15 mouse cellular contexts compared by ENCODE assay signal in the genomic region with DNA sequence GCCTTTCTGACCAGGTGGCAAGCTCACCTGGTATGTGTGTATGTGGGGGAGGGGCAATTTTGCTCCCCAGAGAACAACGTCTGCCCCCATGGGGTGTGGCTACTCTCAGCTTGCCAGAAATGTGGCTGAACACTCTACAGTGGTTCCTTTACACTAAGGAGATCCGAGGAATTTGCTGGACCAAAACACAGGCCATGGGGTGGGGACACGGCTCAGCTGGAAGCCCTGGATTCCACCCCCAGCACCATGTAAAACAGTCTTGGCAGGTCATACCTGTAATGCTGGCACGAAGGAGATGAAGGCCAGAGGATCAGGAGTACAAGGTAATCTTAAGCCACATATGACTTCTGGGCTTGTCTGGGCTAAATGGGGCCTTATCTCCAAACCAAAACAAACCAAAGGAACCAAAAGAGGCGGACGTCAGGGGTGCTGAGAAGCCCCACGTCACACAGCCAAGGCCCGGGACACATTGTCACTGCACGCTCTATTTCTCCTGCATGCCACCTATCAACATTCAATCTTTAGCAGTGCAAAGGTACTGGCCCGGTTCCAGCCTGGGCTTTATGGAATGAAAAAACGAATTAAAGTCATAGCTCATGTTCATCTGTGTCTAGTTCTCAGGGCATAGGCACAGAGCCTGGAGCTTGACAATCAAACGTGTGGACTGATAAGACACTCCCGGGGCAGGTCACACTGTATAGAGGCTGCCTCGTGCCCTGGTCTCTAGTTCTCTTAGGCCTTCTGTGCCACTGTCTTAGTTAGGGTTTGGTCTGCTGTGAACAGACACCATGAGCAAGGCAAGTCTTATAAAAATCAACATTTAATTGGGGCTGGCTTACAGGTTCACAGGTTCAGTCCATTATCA. TPM values are rescaled to one million over a fixed set of nuclear protein-coding genes. Genes with fewer than 3 reads are reported as not detected.
DNase-seq lines count a peak whose midpoint lies in the region; ATAC-seq lines count a peak whose summit lies in the region.
"Had no signal": no experiment of that assay in that cellular context is flagged by ENCODE, and none has a peak within 500 bp of the region (broad histone marks: within the 10 kb centered on the region; RNA-seq: fewer than 3 reads in every experiment).

No protein-coding gene starts in this region.

- H3K27ac ChIP-seq in intestine, embryonic 16.5 days (ENCODE audit: low read length): no peak overlapping the region
- no peak overlapping the region for H3K27ac ChIP-seq in intestine, embryonic 15.5 days
- H3K27ac ChIP-seq: embryonic facial prominence, embryonic 15.5 days; hindbrain, postnatal 0 days; layer of hippocampus, adult 2 months; limb, embryonic 15.5 days; midbrain, embryonic 10.5 days had no signal

- no peak overlapping the region for H3K4me2 ChIP-seq in intestine, embryonic 16.5 days (ENCODE audit: low read depth, low read length)
- H3K4me2 ChIP-seq in intestine, embryonic 15.5 days (replicated peaks): no peak overlapping the region
- H3K4me2 ChIP-seq: embryonic facial prominence, embryonic 15.5 days; heart, embryonic 12.5 days; limb, embryonic 15.5 days had no signal

- peaks cover 19% of the 10 kb centered on the region for H3K4me1 ChIP-seq in intestine, embryonic 16.5 days (ENCODE audit: control insufficient read depth, insufficient read depth, low read length)
- peaks cover 9% of the 10 kb centered on the region; the same call in 1 of the 2 replicates for H3K4me1 ChIP-seq in intestine, embryonic 15.5 days (replicated peaks)
- H3K4me1 ChIP-seq: embryonic facial prominence, embryonic 15.5 days; heart, embryonic 12.5 days; limb, embryonic 15.5 days; midbrain, embryonic 10.5 days had no signal

- H3K9ac ChIP-seq in intestine, embryonic 16.5 days (ENCODE audit: low read depth, low read length): no peak overlapping the region
- no peak overlapping the region for H3K9ac ChIP-seq in intestine, embryonic 15.5 days
- H3K9ac ChIP-seq: embryonic facial prominence, embryonic 15.5 days; heart, embryonic 12.5 days; limb, embryonic 15.5 days had no signal

- 63% methylated on average over 14 of the region's 14 CpGs for WGBS in intestine, embryonic 16.5 days
- 70% methylated on average over 14 of the region's 14 CpGs for WGBS in intestine, embryonic 15.5 days

- peak; percentile 44; the same call in 1 of the 2 replicates for ATAC-seq in intestine, embryonic 16.5 days
- ATAC-seq in intestine, embryonic 15.5 days: no peak
- ATAC-seq: hindbrain, postnatal 0 days had no signal

- DNase-seq in kidney, adult 8-10 months: peak; percentile 74 to 81
- DNase-seq in kidney, postnatal 36 days: peak; percentile 84 to 85
- DNase-seq in urinary bladder, adult 2 months (ENCODE audit: low spot score): peak; percentile 53
- no peak for DNase-seq in gastrocnemius, adult 18-20 months (ENCODE audit: low spot score)
- DNase-seq in ovary, postnatal 10 days (ENCODE audit: low spot score): no peak
- no peak for DNase-seq in thymus, postnatal 14 days
- DNase-seq: heart, postnatal 36 days had no signal

- no peaks in the 10 kb centered on the region for H3K9me3 ChIP-seq in intestine, embryonic 16.5 days (ENCODE audit: control insufficient read depth, low read length)
- H3K9me3 ChIP-seq in intestine, embryonic 15.5 days: no peaks in the 10 kb centered on the region
- H3K9me3 ChIP-seq: embryonic facial prominence, embryonic 15.5 days; heart, embryonic 12.5 days; limb, embryonic 15.5 days; midbrain, embryonic 10.5 days had no signal

- H3K27me3 ChIP-seq in intestine, embryonic 16.5 days (replicated peaks; ENCODE audit: control insufficient read depth, insufficient read depth, low read length): no peaks in the 10 kb centered on the region
- H3K27me3 ChIP-seq in intestine, embryonic 15.5 days (replicated peaks): no peaks in the 10 kb centered on the region
- H3K27me3 ChIP-seq: embryonic facial prominence, embryonic 15.5 days; heart, embryonic 12.5 days; limb, embryonic 15.5 days had no signal

- H3K36me3 ChIP-seq in intestine, embryonic 16.5 days (ENCODE audit: control insufficient read depth, insufficient read depth, low read length): no peaks in the 10 kb centered on the region
- no peaks in the 10 kb centered on the region for H3K36me3 ChIP-seq in intestine, embryonic 15.5 days
- H3K36me3 ChIP-seq: embryonic facial prominence, embryonic 15.5 days; heart, embryonic 12.5 days; limb, embryonic 15.5 days; midbrain, embryonic 10.5 days had no signal

- no peak overlapping the region for H3K4me3 ChIP-seq in intestine, embryonic 16.5 days (ENCODE audit: low read length)
- no peak overlapping the region for H3K4me3 ChIP-seq in intestine, embryonic 15.5 days (replicated peaks)
- H3K4me3 ChIP-seq: embryonic facial prominence, embryonic 15.5 days; heart, embryonic 12.5 days; layer of hippocampus, adult 2 months; limb, embryonic 15.5 days; midbrain, embryonic 10.5 days had no signal

RNA-seq across cellular contexts. Expression of a gene that starts 8.2 kb away (rescaled TPM):
- polyA plus RNA-seq in intestine, embryonic 16.5 days (2015; fragmentation: Nextera tagmentation; extraction: Ambion mirVana): 8.7 and 11.3 TPM in 2 replicates
- polyA plus RNA-seq in intestine, embryonic 15.5 days (2015; fragmentation: Nextera tagmentation; extraction: Ambion mirVana): 7.6 and 9.6 TPM in 2 replicates
- polyA plus RNA-seq in urinary bladder, adult 2 months (2012; rRNA removed): 125 and 147 TPM in 2 replicates
- total RNA-seq in gastrocnemius, adult 18-20 months (2021): under 1 TPM in 1 of 2 experiments, not detected in 1; 0.21 TPM
- total RNA-seq: heart, postnatal 36 days had no signal

Comparison
In these comparisons a context has a peak if more than half of its experiments do, and no peak if none do; other contexts are left out.
1. DNase-seq: peak in kidney, adult 8-10 months (2 of 2), kidney, postnatal 36 days (2 of 2) and urinary bladder, adult 2 months (single experiment); none in gastrocnemius, adult 18-20 months (single experiment), ovary, postnatal 10 days (single experiment) and thymus, postnatal 14 days (single experiment).
2. RNA of a gene that starts 8.2 kb away (polyA plus RNA-seq): 125 to 147 TPM in urinary bladder, adult 2 months; 8.7 to 11.3 TPM in intestine, embryonic 16.5 days and 7.6 to 9.6 TPM in intestine, embryonic 15.5 days; every median in the first group is over 10 times any median in the second.